Mouse (Mus musculus): ENCODE measurements around the gene Srgap3.

Srgap3 gene

DNA sequence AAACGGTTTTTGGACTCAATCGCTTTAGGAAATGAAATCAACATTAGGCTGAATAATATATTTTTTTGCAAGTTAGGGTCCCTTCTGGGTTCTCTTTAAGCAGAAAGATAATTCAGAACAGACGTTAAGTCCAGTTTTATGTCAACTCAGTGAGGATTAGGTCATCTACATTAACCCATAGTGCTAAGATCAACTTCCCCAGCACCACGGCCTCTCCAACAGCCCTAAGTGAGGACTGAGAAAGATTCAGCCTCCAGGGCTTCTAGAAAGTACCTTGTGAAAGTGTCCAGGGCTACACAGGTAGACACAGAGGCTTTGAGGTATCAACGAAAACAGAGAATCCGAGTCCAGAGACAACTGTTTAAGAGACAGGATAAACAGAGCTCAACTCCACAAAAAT, 11.3 kb upstream of the Srgap3 start:
- no peak for TF ChIP-seq GATA4 (IDR thresholded peaks at IDR 0.05; ENCODE audit: insufficient replicate concordance, low read length)

DNA sequence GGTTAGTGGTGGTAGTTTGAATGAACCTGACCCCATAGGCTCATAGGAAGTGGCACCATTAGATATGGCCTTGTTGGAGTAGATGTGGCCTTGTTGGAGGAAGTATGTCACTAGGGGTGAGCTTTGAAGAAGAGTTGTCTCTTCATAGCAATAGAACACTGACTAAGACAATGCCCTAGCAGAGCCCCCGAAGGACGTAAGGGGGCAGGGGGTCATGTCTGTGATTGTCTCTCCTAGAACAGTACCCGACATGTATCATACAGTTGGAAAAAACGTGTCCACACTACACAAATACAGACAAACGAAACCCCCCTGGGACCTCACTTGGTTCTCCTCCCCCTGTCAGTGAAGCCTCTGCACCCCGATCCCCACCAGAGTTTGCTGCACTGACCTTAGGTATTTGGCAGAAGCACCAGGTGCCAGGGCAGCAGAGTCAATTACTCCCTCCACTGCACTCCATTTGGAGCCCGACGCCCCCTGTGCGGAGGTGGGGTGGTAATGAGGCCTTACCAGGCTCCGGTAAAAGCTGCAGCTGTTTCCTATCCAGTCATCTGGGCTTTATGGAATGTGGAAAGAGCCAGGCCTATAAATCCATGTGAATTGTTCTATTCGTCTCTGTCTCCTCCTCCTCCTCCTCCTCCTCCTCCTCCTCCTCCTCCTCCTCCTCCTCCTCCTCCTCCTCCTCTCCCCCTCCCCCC, 10.7 kb upstream of the Srgap3 start:
- TF ChIP-seq GATA4 (IDR thresholded peaks at IDR 0.05; ENCODE audit: insufficient replicate concordance, low read length) = no peak

DNA sequence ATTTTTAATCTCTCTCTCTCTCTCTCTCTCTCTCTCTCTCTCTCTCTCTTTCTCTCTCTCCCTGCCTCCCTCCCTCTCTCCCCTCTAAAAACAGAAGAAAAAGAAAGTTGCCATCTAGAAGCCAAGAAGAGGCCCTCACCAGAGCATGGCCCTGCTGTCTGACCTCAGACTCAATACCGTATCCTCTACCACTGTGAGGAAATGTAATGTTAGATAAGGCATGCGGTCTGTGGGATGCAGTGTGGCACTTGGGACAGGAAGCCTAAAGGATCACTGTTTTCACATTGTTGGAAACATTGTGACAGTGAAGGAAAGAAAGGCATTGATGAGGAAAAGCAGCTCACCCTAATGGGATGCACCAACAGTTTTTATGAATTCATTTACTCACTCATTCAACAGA, 8.7 kb upstream of the Srgap3 start:
- TF ChIP-seq GATA4 (IDR thresholded peaks at IDR 0.05; ENCODE audit: insufficient replicate concordance, low read length) = no peak

DNA sequence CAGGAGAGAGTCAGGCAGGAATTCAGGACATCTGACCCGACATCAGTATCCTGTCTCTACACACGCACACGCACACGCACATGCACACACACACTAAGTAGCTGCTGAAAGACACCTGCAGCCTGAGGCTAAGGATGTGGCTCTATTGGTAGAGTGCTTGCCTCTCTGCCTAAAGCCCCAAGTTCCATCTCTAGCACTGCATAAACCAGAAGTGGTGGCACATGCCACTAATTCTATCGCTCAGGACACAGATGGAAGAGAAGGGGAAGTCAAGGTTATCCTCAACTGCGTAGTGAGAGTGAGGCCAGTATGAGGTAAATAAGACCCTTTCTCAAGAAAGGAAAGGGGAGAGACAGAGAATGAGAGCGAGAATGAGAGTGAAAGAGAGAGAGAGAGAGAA, 6.8 kb upstream of the Srgap3 start:
- TF ChIP-seq GATA4 (IDR thresholded peaks at IDR 0.05; ENCODE audit: insufficient replicate concordance, low read length) = no peak

DNA sequence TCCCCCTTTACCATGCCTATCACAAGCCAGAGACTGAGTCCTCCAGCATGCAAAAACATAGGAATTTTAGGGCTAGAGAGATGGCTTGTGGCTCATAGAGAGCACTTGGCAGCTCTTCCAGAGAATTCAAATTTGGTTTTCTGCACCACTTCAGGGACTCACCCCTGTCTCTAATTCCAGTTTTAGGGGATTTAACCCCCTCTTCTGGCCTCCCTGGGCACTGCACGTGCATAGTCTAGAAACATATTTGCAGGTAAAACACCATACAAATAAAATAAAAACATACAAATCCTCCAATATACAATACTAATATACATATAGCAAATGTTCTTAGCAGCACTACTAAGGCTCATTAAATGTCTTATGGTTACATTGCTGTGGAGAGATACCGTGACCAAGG, 4.2 kb upstream of the Srgap3 start:
- TF ChIP-seq GATA4 (IDR thresholded peaks at IDR 0.05; ENCODE audit: insufficient replicate concordance, low read length) = no peak

DNA sequence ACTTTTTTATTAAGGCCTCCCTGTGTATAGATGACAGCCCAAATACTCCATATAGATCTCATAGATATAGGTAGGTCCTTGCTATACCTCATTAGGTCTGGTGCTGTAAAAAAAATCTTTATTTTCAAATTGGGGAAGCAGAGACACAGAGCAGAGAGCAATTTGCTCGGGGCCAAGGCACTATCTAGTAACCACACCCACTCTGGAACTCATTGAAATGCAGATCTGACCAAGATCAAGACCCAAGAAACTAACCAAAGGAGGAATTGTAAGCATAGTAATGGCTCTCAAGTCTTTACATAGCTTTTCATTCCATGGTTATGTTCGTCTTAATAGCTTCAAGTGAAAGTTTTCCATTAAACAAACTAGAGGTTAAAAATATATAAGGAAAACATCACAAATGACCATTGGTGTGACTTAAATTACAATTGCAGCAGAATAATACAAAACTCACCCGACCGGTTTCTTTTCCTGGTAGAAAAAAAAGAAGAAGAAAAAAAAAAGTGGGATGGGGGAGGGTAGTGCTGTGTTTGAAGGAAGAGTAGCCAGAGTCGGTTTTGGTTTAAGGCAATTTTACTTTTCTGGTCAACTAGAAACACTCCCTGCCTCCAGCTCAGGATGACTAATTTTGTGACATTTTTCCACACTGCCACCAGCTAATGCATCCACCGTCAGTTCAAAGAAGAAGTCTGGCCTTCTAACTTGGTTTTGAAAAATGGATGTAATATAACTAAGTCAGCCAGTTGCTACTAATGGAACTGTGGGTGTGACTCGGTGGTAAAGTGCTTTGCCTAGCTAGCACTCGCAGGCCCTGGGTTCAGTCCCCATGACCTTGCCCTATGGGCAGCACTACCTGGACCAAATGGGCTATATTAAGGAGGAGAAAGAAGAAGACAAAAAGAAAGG, 3.4 kb upstream of the Srgap3 start:
- no peak for TF ChIP-seq GATA4 (IDR thresholded peaks at IDR 0.05; ENCODE audit: insufficient replicate concordance, low read length)

DNA sequence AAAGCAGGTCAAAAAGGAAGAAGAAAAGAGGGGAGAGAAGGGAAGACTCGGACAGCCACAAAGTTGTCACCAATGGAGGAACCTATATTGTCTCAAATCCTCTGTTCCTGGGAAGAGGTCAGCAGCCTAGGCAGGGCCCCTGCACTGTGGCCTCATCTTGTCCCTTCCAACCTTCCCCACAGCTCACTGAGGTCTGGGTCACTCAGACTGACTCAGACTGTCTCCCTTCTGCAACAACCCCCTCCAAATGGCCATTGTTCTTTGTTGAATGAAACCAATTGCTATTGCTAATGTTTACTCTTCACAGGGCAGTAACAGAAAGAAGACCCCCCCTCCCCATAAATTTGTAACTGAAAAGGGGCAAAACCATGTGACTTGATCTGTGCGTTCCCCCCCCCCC, 2.2 kb upstream of the Srgap3 start:
- TF ChIP-seq GATA4 (IDR thresholded peaks at IDR 0.05; ENCODE audit: insufficient replicate concordance, low read length) = no peak

DNA sequence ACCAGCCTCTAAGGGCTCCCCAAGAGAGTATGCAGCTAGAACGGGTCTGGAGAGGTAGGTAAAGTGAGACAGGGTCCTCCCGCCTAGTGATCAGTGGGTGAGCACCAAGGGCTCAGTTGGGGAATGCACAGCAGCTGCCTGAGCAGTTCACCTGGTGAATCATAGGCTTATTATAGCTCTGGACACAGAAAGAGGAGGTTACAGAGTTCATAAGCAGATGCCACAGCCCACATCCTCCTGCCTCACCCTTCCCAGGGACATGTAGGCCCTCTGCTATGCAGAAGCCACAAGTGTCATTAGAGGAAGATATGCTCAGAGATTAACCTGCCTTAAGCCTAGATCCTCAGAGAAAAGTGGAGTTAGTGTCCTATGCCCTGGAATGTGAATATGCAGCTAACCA, 1.4 kb upstream of the Srgap3 start:
- no peak for TF ChIP-seq GATA4 (IDR thresholded peaks at IDR 0.05; ENCODE audit: insufficient replicate concordance, low read length)

DNA sequence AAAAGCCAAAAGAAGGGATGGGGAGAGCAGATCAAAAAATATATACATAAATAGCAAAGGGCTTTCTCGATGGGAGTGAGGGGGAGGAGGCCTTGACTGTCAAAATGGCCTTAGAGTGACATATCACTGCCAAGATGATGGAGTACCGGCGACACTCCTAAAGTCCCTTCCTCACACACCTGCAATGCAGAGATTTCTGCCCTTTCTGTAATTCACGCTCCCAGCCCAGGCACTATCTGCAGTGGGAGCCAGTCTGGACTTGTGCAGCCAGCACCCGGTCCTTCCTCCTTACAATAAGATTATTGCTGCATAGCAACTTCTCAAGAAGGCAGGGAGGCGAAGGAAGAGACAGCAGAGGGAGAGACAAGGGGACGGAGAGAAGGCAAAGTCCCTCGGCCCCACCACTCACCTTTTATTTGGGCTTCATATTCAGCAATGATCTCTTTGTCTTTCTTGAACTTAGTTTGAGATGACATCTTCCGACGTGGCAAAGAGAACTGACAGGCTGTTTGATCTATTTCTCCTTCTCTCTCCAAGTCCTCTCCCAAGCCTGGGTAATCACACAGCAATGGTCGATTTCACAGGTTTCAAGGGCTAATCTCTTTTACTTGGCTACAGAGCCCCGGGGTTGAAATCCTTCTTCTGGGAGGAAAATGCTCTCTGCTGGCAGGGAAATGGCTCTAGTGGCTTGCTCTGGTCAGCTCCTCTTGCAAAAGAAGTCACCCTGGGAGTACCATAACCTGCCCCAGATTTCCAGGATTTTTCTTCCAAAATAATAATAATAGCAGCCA, 850 bp downstream of the Srgap3 start:
- no peak for TF ChIP-seq GATA4 (IDR thresholded peaks at IDR 0.05; ENCODE audit: insufficient replicate concordance, low read length)

DNA sequence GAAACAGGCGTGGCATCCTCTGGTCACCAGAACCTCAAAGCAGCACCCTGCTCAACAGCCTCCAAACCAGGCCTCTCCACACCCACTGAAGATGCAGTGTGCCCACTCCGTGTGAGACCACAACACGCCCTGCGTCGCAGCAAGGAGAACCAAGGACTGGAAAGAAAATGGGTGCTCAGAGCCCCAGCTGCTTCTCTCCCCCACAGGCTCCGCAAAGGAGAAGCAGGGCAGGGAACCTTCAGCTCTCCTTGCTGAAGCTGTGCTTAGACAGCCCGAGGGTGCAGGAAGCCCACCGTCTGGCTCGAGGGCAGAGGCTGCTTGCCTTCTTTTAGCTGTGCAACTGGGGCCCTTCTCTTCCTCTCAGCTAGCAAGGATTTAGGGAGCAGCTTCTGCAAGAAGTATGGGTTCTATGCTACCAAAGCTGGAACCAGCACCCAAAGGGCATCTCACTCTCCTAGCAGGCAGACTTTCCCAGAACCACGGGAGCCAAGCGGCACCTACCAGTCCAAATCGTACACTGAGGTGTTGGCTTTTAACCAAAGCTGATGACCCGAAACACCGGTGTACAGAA, 1.8 kb downstream of the Srgap3 start:
- TF ChIP-seq GATA4 (IDR thresholded peaks at IDR 0.05; ENCODE audit: insufficient replicate concordance, low read length) = no peak

DNA sequence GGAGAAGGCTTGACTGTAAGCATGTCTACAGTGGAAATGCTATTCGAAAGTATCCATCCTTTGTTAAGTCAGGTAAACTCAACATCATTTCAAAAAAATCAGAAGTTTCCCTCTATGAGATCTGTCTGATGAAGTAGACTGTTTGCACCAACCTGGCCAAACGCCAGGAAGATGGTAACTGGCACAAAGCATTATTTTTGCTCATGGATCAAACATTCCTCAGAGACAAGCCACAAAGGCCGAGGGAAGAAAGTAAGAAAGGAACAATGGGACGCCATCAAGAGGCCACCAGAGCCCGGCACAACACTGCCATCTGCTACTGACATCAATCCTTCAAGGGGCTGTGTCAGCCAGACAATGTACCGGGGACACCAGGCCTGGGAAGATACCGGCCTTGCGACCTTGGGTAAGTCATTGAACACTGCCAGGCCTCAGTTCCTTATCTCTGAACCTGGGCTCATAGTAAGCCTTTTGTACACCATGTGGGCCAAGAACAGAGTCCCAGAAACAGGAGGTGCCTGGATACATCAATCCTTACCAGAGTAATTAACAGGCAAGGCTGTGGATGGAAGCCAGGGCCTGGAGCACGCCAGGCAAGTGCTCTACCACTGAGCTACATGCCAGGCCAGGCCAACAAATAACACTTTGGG, 3.3 kb downstream of the Srgap3 start:
- no peak for TF ChIP-seq GATA4 (IDR thresholded peaks at IDR 0.05; ENCODE audit: insufficient replicate concordance, low read length)

DNA sequence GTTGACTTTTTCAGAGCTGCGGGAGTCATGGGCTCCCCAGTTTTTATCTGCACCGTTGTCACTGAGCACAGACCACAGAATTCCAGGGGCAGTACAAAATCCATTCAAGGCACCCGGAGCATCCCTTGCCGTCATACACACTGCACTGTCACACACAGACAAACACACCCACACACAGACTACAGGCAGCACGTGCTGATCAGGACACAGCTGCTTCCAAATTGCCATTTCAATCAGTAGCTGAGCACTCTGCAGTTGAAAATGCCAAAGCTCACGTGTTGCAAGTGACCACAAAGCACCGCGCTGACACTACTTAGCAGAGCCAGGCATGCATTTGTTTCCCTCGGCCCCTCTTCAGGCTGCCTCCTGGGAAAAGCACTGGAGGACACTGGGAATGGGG, 7.8 kb downstream of the Srgap3 start:
- TF ChIP-seq GATA4 (IDR thresholded peaks at IDR 0.05; ENCODE audit: insufficient replicate concordance, low read length) = no peak

DNA sequence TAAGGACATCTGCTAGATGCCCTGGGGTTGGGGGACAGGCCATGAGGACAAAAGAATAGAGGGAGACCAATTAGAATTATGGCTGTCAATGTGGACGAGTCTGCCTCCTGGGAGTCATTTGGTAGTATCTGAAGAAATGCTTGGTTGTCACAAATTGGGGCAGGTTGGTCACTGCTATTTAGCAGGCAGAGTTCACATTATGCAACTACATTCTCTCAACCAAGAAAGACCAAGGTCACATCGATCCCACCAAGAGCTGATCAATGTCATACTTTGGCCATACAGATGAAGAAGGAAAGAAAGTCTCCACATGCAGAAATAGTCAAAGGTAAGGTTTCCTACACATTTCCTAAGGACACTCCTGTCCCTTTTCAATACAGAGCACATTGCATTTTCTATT, 9.3 kb downstream of the Srgap3 start:
- TF ChIP-seq GATA4 (IDR thresholded peaks at IDR 0.05; ENCODE audit: insufficient replicate concordance, low read length) = no peak

DNA sequence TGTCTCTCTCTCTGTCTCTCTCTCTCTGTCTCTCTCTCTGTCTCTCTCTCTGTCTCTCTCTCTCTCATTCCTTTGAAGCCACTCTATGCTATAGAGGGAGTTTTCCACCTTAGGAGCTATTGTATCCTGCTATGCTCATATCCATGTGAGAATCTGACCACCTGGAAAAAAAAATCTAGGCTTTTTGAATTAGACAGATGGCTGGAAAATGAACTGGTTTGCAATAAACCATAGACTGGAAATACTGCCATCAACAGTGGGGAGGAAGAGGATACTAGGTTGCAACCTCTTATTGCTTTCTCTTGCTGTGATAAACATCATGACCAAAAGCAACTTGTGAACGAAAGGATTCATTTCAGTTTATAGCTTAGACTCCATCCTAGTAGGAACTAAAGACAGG, 12.6 kb downstream of the Srgap3 start:
- no peak for TF ChIP-seq GATA4 (IDR thresholded peaks at IDR 0.05; ENCODE audit: insufficient replicate concordance, low read length)

DNA sequence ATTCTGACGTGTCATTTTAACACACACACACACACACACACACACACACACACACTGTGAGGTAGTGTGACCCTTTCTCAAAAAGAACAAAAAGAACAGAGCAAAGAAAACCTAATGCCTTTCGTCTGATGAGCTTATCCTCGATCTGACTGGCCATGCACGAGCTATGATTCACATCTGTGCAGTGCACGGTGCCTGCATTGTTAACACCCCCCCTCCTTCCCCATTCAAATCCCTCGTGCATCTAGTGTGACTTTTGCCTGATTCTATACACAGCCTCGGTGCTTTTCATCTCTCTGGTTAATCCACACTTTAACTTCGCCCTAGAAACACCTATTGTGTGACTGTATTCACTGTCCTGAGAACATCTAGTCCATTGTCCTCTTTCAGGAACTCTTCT, 14.5 kb downstream of the Srgap3 start:
- no peak for TF ChIP-seq GATA4 (IDR thresholded peaks at IDR 0.05; ENCODE audit: insufficient replicate concordance, low read length)
